17 mouse cellular contexts compared by ENCODE assay signal in the genomic region with DNA sequence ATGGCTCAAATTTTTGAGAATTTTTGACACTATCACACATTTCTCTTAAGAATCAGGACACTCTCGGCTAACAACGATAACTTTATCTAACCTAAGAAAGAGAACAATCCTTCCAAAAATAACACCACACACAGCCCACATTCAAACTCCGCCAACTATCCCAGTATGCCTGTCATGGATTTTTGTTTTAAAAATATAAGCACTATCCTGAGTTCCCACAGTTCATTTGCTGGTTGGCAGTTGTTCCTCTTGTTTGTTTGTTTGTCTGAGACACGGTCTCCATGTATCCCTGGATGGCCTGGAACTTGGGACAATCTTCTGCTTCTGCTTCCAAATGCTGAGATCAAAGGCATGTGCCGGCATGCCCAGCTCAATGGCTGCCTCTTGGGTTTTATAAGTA.
"Had no signal": no experiment of that assay in that cellular context is flagged by ENCODE, and none has a peak within 500 bp of the region (broad histone marks: within the 10 kb centered on the region; RNA-seq: fewer than 3 reads in every experiment).

No protein-coding gene starts in this region.

- DNase-seq: liver, postnatal 0 days; lung, adult 2 months; lung, postnatal 14 days; lung, postnatal 36 days; right cerebral cortex, postnatal 14 days; thymus, adult 2 months; thymus, postnatal 14 days; thymus, postnatal 36 days had no signal

- H3K27ac ChIP-seq: lung, embryonic 15.5 days; macrophage; midbrain, embryonic 13.5 days; midbrain, embryonic 15.5 days; neural tube, embryonic 12.5 days; stomach, embryonic 15.5 days; stomach, postnatal 0 days had no signal

- H3K4me3 ChIP-seq: lung, embryonic 15.5 days; megakaryocyte, embryonic 14.5 days; midbrain, embryonic 13.5 days; midbrain, embryonic 15.5 days; neural tube, embryonic 12.5 days; stomach, embryonic 15.5 days had no signal

- ATAC-seq: liver, postnatal 0 days; lung, postnatal 0 days; midbrain, embryonic 15.5 days had no signal
